2 mouse cellular contexts compared by ENCODE assay signal in genomic region chr2:129550781-129551180, GRCm38 (mm10).
TF ChIP-seq lines count a peak whose summit lies in the region.

No protein-coding gene starts in this region.

TF ChIP-seq in ES-E14, 5 proteins besides CTCF, POLR2A, EP300 and RAD21:
- TF ChIP-seq ZC3H11A (IDR thresholded peaks at IDR 0.05; ENCODE audit: borderline replicate concordance, low read depth, low read length) (no peak), ZNF384 (IDR thresholded peaks at IDR 0.05; ENCODE audit: low read depth, low read length) (no peak)

TF ChIP-seq in MEL, 35 proteins besides CTCF, POLR2A, EP300 and RAD21:
- TF ChIP-seq ZC3H11A (IDR thresholded peaks at IDR 0.05; ENCODE audit: low read depth, low read length) (no peak), GATA1 (IDR thresholded peaks at IDR 0.05; ENCODE audit: low read depth, low read length) (no peak), MAX (IDR thresholded peaks at IDR 0.05; ENCODE audit: low read length) (no peak), SIN3A (IDR thresholded peaks at IDR 0.05; ENCODE audit: low read length) (no peak), NRF1 (IDR thresholded peaks at IDR 0.05; ENCODE audit: insufficient read depth, low read depth, low read length, poor library complexity, severe bottlenecking) (no peak), E2F4 (IDR thresholded peaks at IDR 0.05; ENCODE audit: borderline replicate concordance, low read depth, low read length) (no peak), MXI1 (IDR thresholded peaks at IDR 0.05; ENCODE audit: low read depth, low read length) (no peak), ZNF384 (IDR thresholded peaks at IDR 0.05; ENCODE audit: low read depth, low read length) (no peak), NELFE (IDR thresholded peaks at IDR 0.05; ENCODE audit: low read depth, low read length) (no peak), ETS1 (IDR thresholded peaks at IDR 0.05; ENCODE audit: low read depth, low read length) (no peak), JUND (IDR thresholded peaks at IDR 0.05; ENCODE audit: low read depth, low read length) (no peak), ZKSCAN1 (IDR thresholded peaks at IDR 0.05; ENCODE audit: low read depth, low read length) (no peak), USF1 (IDR thresholded peaks at IDR 0.05; ENCODE audit: low read depth, low read length) (no peak), CHD1 (IDR thresholded peaks at IDR 0.05; ENCODE audit: low read depth, low read length) (no peak), CHD2 (IDR thresholded peaks at IDR 0.05; ENCODE audit: low read length) (no peak)
